Mouse (Mus musculus) lung, postnatal 0 days (tissue): Measurements from ENCODE around the gene Fyn. TPM values are rescaled to one million over a fixed set of nuclear protein-coding genes. Genes with fewer than 3 reads are reported as not detected.
A peak's percentile ranks its signal among the peaks of the same experiment; 100 is the strongest.

Experiments
- ATAC-seq: fragments of 200-750 bp; cut with Nextera tagmentation; 2 replicates; pipeline ENCODE4 v1.8.0; 2017; ENCODE audit warnings: moderate library complexity
- DNase-seq: peaks from one replicate; pipeline ENCODE4 v3.0.0-alpha.2; 2016; ENCODE audit warnings: low spot score
- H3K27ac ChIP-seq: fragments of 300-500 bp; sonication (generic); 2 replicates; pipeline ENCODE4 v1.5.1; 2014; ENCODE audit warnings: antibody characterized with exemption, mild to moderate bottlenecking, low read length, mixed read lengths
- H3K27me3 ChIP-seq: fragments of 300-500 bp; sonication (generic); replicated peaks from 2 replicates; pipeline ENCODE4 v1.6.1; 2014; ENCODE audit warnings: low read length, mixed read lengths; ENCODE audit not compliant: insufficient read depth
- H3K36me3 ChIP-seq: fragments of 300-500 bp; sonication (generic); 2 replicates; pipeline ENCODE4 v1.6.1; 2014; ENCODE audit warnings: low read length, mixed read lengths; ENCODE audit not compliant: insufficient read depth
- H3K4me1 ChIP-seq: fragments of 300-500 bp; sonication (generic); 2 replicates; pipeline ENCODE4 v1.6.1; 2014; ENCODE audit warnings: antibody characterized with exemption, low read depth, low read length, mixed read lengths; ENCODE audit not compliant: insufficient read depth
- H3K4me2 ChIP-seq: fragments of 300-500 bp; sonication (generic); replicated peaks from 2 replicates; pipeline ENCODE4 v1.6.1; 2014; ENCODE audit warnings: low read depth, mild to moderate bottlenecking, low read length, moderate library complexity, mixed read lengths
- H3K4me3 ChIP-seq: fragments of 300-500 bp; sonication (generic); 2 replicates; pipeline ENCODE4 v1.5.1; 2014; ENCODE audit warnings: low read depth, low read length
- H3K9ac ChIP-seq: fragments of 300-500 bp; sonication (generic); replicated peaks from 2 replicates; pipeline ENCODE4 v1.6.1; 2014; ENCODE audit warnings: low read depth, mild to moderate bottlenecking
- H3K9me3 ChIP-seq: fragments of 300-500 bp; sonication (generic); 2 replicates; pipeline ENCODE4 v1.6.1; 2016; ENCODE audit warnings: low read length, mixed read lengths
- CTCF ChIP-seq: IDR thresholded peaks from 2 replicates; pipeline ENCODE4 v1.5.1; 2016; ENCODE audit warnings: antibody characterized with exemption, mild to moderate bottlenecking
- EP300 ChIP-seq: IDR thresholded peaks from 2 replicates; pipeline ENCODE4 v1.6.1; 2016; ENCODE audit warnings: antibody characterized with exemption, mild to moderate bottlenecking, control low read depth
- WGBS: fragments of 180-500 bp; shearing (Covaris S2); extraction: QIAGEN DNeasy Blood & Tissue Kit; methylation state at CpG from one replicate; pipeline ENCODE4 v1.1.7; 2014; 5-methylcytosine and 5-hydroxymethylcytosine counted together
- polyA plus RNA-seq: library from polyadenylated mRNA; unstranded; fragments of >200 nt; fragmentation: Nextera tagmentation; extraction: Ambion mirVana; gene quantifications from 2 replicates; pipeline ENCODE4 v1.2.1, GENCODE M21; 2015

Gene Fyn
- polyA plus RNA-seq, 1 experiment from 2014 or later: 23.0 TPM

DNA sequence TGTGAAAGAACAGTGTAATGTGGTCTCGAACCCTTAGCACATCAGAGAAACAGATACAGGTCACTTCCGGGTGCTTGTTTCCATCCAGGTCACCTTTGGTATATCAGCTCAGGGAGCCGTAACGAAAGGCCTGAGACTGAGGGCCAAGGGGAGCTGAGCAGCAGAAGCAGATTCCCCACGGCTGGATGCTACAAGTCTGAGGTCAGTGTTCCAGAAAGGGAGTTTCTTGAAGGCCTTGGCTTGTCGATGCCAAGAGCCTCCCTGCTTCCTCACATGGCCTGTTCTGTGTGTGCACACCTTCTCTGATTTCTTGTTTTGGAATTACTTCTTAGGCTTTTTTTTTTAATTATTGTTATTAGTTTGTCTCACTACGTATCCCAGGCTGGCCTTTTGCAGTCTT is 99.2 kb downstream of the Fyn start:
- no peak overlapping the region for H3K4me2 ChIP-seq
- H3K36me3 ChIP-seq: no peaks in the 10 kb centered on the region
- no peaks in the 10 kb centered on the region for H3K27me3 ChIP-seq
- TF ChIP-seq EP300: no peak
- no peak for TF ChIP-seq CTCF
- H3K4me3 ChIP-seq: no peak overlapping the region
- DNase-seq (no peak), ATAC-seq (no peak)
- no peak overlapping the region for H3K9ac ChIP-seq
- WGBS: 83% methylated on average over 7 of the region's 7 CpGs
- no peaks in the 10 kb centered on the region for H3K9me3 ChIP-seq
- H3K4me1 ChIP-seq: peaks cover 5% of the 10 kb centered on the region; the same call in 1 of the 2 replicates
- no peak overlapping the region for H3K27ac ChIP-seq

DNA sequence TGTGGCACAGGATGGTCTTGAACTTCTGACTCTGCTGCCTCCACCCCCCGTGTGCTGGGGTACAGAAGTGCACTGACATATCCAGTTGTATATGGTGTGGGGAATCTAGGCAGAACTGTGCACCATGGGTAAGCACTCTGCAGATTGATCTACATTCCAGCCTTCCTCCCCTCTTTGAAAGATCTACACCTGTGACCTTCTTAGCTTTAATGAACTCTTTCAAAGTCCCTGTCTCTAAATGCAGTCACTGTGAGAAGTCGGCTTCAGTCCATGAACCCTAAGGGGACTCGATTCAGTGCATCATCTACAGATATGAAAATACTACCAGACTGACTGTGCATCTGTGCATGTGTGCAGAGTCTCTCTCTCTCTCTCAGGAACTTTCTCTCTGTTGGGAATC is 99.9 kb downstream of the Fyn start:
- H3K4me2 ChIP-seq: no peak overlapping the region
- WGBS: 91% methylated on average over 3 of the region's 3 CpGs

DNA sequence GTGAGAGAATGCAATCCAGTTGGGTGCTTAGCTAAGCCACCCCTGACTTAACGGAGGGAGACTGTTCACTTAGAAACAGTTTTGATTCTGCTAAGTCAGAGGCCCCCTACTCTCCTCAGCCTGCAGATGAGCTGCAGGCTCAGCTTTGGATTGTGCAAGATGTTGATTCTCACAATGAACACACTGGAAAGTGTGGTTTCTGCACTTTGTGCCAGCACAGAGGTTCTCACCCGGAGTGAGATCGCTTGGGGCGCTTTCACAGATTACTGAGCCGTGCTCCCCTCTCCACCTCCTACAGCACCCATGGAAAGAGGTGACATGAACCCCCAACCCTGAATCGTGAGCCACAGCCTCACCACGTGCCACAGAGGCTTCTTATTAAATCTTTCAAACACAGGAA is 100.7 kb downstream of the Fyn start:
- H3K4me2 ChIP-seq: no peak overlapping the region
- no peak for TF ChIP-seq EP300
- no peak for TF ChIP-seq CTCF
- H3K4me1 ChIP-seq: peaks cover 5% of the 10 kb centered on the region; the same call in 1 of the 2 replicates
- H3K4me3 ChIP-seq: no peak overlapping the region
- H3K9ac ChIP-seq: no peak overlapping the region
- H3K36me3 ChIP-seq: no peaks in the 10 kb centered on the region
- H3K27ac ChIP-seq: no peak overlapping the region
- DNase-seq (peak; percentile 50), ATAC-seq (no peak)
- H3K9me3 ChIP-seq: no peaks in the 10 kb centered on the region
- WGBS: 63% methylated on average over 7 of the region's 7 CpGs
- H3K27me3 ChIP-seq: no peaks in the 10 kb centered on the region

More for the DNA sequence above, 99.9 kb downstream of the Fyn start:
- H3K9ac ChIP-seq: no peak overlapping the region
- H3K36me3 ChIP-seq: no peaks in the 10 kb centered on the region
- no peak for ATAC-seq
- no peaks in the 10 kb centered on the region for H3K9me3 ChIP-seq
- peaks cover 5% of the 10 kb centered on the region; the same call in 1 of the 2 replicates for H3K4me1 ChIP-seq
- no peak for TF ChIP-seq CTCF
- no peak for TF ChIP-seq EP300
- H3K27me3 ChIP-seq: no peaks in the 10 kb centered on the region
- H3K4me3 ChIP-seq: no peak overlapping the region
- DNase-seq: no peak
- no peak overlapping the region for H3K27ac ChIP-seq

DNA sequence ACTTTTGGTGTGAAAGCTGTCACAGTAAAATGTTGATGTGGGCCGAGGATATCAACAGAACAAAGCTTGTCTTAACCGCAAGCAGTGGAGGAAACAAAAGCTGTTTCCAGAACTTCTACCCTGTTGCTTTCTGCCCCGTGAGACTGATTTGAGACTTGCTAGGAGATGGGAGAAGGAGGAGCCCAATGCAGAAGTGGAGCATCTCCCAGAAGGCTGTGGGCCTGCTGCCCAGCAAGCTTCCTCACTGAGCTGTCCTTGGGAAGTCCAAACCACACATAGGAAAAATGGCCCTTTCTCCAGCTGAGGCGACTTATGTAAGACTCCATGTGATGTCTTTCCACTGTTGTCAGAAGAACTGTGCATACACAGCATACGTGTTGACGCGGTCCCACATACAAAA is 101.7 kb downstream of the Fyn start:
- 82% methylated on average over 7 of the region's 7 CpGs for WGBS
- DNase-seq (no peak), ATAC-seq (no peak)
- Histone ChIP-seq H3K4me3 (no peak overlapping the region), H3K27me3 (no peaks in the 10 kb centered on the region), H3K9me3 (no peaks in the 10 kb centered on the region), H3K27ac (no peak overlapping the region), H3K4me2 (no peak overlapping the region), H3K9ac (no peak overlapping the region), H3K4me1 (peaks cover 5% of the 10 kb centered on the region; the same call in 1 of the 2 replicates), H3K36me3 (no peaks in the 10 kb centered on the region)
- TF ChIP-seq CTCF (no peak), EP300 (no peak)

DNA sequence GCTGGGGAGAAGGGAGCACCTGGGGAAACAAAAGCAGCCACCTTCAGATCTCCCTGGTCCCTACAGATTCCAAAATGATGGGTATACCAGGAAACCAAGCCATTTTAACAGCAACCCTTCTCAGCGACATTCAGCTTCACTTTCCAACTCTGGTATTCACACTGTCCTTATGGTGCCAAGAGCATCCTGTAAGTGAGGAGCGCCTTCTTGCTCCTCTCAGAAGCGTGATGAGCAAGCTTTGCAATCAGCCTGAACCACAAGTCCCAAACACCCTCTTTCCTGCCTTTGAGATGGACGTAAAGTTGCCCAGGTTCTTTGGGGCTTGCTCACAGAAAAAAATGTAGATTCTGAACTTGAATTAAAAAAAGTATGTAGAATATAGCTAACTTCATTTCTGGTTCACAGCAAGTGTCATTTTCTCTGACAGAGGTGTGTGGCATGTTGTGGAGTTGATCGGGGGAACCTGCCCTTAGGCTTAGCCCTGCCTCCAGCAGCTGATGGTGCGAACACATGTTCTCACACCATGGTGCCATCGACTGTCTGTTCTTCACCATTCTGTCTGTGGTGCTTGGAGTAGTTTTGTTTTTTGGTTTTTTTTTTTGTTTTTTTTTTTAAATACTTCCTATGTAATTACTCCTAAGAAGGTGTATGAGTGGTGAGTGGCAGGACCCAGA is 102.5 kb downstream of the Fyn start:
- H3K27me3 ChIP-seq: no peaks in the 10 kb centered on the region
- H3K27ac ChIP-seq: no peak overlapping the region
- H3K9ac ChIP-seq: no peak overlapping the region
- no peaks in the 10 kb centered on the region for H3K9me3 ChIP-seq
- WGBS: 82% methylated on average over 7 of the region's 7 CpGs
- no peak for ATAC-seq
- H3K4me1 ChIP-seq: peaks cover 5% of the 10 kb centered on the region; the same call in 1 of the 2 replicates
- DNase-seq: no peak
- H3K4me3 ChIP-seq: no peak overlapping the region
- TF ChIP-seq CTCF: no peak
- TF ChIP-seq EP300: no peak
- no peak overlapping the region for H3K4me2 ChIP-seq
- no peaks in the 10 kb centered on the region for H3K36me3 ChIP-seq

DNA sequence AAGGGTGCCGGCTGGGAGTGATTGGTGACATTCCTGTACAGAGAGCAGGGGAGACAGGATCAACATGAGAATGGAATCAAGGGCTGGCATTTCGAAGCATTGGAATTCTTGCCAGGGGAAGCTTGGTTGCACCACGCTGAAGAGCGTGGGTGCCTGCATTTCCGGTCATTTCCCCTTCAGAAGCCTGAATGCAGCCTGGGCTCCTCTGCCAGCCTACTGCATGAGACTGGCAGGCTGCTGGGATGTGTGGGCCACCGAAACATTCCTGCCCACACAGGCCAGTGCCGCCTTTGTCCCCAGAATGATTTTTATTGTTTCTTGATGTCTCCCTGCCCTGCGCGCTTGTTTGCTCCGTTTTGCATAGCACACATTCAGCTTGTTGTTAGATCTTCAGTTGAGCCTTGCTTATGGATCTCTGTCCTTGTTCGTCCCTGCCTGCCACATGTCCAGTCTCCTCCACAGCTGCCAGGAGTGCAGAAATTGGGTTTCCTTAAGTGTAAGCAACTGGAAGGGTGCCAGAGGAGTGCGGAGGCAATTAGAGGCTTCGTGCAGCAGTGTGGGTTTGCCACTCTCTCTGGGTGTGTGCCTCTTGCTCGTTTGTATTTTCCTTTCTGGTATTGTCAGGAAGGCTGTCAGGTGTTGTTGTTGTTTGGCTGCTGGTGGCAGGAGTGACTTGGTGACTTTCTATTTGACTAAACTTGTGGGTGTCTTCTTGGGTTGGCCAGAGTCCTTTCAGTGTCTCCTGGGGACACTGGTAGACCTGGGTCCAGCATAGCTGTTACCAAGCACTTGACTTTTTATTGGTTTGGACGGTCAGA is 103.3 kb downstream of the Fyn start:
- Histone ChIP-seq H3K4me2 (no peak overlapping the region), H3K4me3 (no peak overlapping the region), H3K9me3 (no peaks in the 10 kb centered on the region), H3K4me1 (peaks cover 5% of the 10 kb centered on the region; the same call in 1 of the 2 replicates), H3K27ac (no peak overlapping the region), H3K36me3 (no peaks in the 10 kb centered on the region), H3K27me3 (no peaks in the 10 kb centered on the region), H3K9ac (no peak overlapping the region)
- DNase-seq (peak; percentile 40), ATAC-seq (no peak; the same call in 1 of the 2 replicates)
- 39% methylated on average over 15 of the region's 15 CpGs for WGBS
- TF ChIP-seq EP300 (no peak), CTCF (no peak)
